Mouse (Mus musculus) kidney, embryonic 14.5 days (tissue): ENCODE measurements around the gene Igdcc4. TPM values are rescaled to one million over a fixed set of nuclear protein-coding genes. Genes with fewer than 3 reads are reported as not detected.
A peak's percentile ranks its signal among the peaks of the same experiment; 100 is the strongest.

Experiments
- ATAC-seq: fragments of 200-750 bp; cut with Nextera tagmentation; 2 replicates; pipeline ENCODE4 v1.8.0; 2017; ENCODE audit warnings: moderate number of reproducible peaks, mild to moderate bottlenecking, moderate TSS enrichment, moderate library complexity; ENCODE audit not compliant: low FRiP score, low TSS enrichment
- H3K27ac ChIP-seq: fragments of 300-500 bp; sonication (generic); 2 replicates; pipeline ENCODE4 v1.5.1; 2014; ENCODE audit warnings: low read depth, mild to moderate bottlenecking, low read length, moderate library complexity, mixed read lengths
- H3K27me3 ChIP-seq: fragments of 300-500 bp; sonication (generic); 2 replicates; pipeline ENCODE4 v1.6.1; 2014; ENCODE audit warnings: mild to moderate bottlenecking, low read length; ENCODE audit not compliant: control insufficient read depth, insufficient read depth
- H3K36me3 ChIP-seq: fragments of 300-500 bp; sonication (generic); 2 replicates; pipeline ENCODE4 v1.6.1; 2014; ENCODE audit warnings: low read length, mixed read lengths; ENCODE audit not compliant: control insufficient read depth, insufficient read depth
- H3K4me1 ChIP-seq: fragments of 300-500 bp; sonication (generic); 2 replicates; pipeline ENCODE4 v1.6.1; 2014; ENCODE audit warnings: low read length, mixed read lengths; ENCODE audit not compliant: control insufficient read depth, insufficient read depth
- H3K4me2 ChIP-seq: fragments of 300-500 bp; sonication (generic); replicated peaks from 2 replicates; pipeline ENCODE4 v1.6.1; 2014; ENCODE audit warnings: low read depth, mild to moderate bottlenecking, low read length
- H3K4me3 ChIP-seq: fragments of 300-500 bp; sonication (generic); 2 replicates; pipeline ENCODE4 v1.5.1; 2014; ENCODE audit warnings: mild to moderate bottlenecking, low read length
- H3K9ac ChIP-seq: fragments of 300-500 bp; sonication (generic); 2 replicates; pipeline ENCODE4 v1.6.1; 2014; ENCODE audit warnings: low read depth, mild to moderate bottlenecking, low read length, moderate library complexity
- H3K9me3 ChIP-seq: fragments of 300-500 bp; sonication (generic); 2 replicates; pipeline ENCODE4 v1.6.1; 2016; ENCODE audit warnings: low read length; ENCODE audit not compliant: control insufficient read depth
- WGBS: fragments of 180-500 bp; shearing (Covaris S2); extraction: QIAGEN DNeasy Blood & Tissue Kit; methylation state at CpG from one replicate; pipeline ENCODE4 v1.1.7; 2014; 5-methylcytosine and 5-hydroxymethylcytosine counted together
- polyA plus RNA-seq: library from polyadenylated mRNA; unstranded; fragments of >200 nt; fragmentation: Nextera tagmentation; extraction: Ambion mirVana; gene quantifications from 2 replicates; pipeline ENCODE4 v1.2.1, GENCODE M21; 2014

Igdcc4 gene
- polyA plus RNA-seq, 1 experiment from 2014 or later = 16.4 TPM

DNA sequence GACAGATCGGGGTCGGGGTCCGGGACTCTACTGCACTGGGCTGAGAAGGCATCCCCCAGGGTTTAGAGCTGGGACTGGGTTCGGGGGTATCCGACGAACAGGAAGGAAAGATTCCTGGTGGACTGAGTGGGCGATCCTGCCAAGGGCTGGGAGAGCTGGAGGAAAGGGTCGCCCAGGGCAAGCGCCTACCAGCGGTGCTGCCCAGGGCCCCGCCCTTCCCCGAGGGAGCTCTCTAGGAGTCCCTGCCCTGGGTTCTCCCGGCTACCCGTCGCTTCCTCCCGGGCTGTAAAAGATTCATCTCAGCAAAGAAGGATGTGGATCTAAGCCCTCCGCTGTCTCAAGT, 40.7 kb downstream of the Igdcc4 start:
- WGBS = 0% methylated on average over 17 of the region's 17 CpGs
- H3K9ac ChIP-seq = peak overlapping the region; percentile 88
- H3K36me3 ChIP-seq = 0 out of 2 replicates have a peak, but pooled peaks cover 1% of the 10 kb centered on the region
- H3K4me3 ChIP-seq = peak overlapping the region; percentile 77
- H3K27ac ChIP-seq = peak overlapping the region; percentile 82
- peak; percentile 76 for ATAC-seq
- H3K9me3 ChIP-seq = no peaks in the 10 kb centered on the region
- peaks cover 4% of the 10 kb centered on the region; the same call in 1 of the 2 replicates for H3K27me3 ChIP-seq
- peaks cover 18% of the 10 kb centered on the region; the same call in 1 of the 2 replicates for H3K4me1 ChIP-seq
- H3K4me2 ChIP-seq = peak overlapping the region; percentile 96

DNA sequence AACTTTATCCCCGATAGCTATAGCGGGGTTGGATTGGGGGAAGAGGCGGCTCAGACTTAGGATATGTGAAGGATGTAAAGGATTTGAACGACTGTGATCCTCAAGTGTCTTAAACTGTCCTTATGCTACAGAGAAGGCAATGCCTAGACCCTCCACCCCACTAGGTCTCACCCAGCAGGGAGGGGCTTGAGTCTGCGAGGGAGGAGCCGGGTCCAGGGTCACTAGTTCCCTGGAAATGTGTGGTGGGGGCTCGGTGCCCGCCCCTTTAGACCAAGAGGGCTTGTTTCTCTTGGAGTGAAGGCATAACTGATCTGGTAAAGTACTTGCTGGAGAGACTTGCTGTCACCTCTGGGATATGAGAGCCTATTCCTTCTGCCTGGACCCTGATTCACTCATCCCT, 41.1 kb downstream of the Igdcc4 start:
- peak overlapping the region; percentile 82; the same call in 1 of the 2 replicates for H3K27ac ChIP-seq
- peaks cover 18% of the 10 kb centered on the region; the same call in 1 of the 2 replicates for H3K4me1 ChIP-seq
- under 1% methylated on average over 8 of the region's 8 CpGs for WGBS
- no peaks in the 10 kb centered on the region for H3K9me3 ChIP-seq
- H3K36me3 ChIP-seq = 0 out of 2 replicates have a peak, but pooled peaks cover 4% of the 10 kb centered on the region
- peak overlapping the region; percentile 77 for H3K4me3 ChIP-seq
- peaks cover 4% of the 10 kb centered on the region; the same call in 1 of the 2 replicates for H3K27me3 ChIP-seq
- H3K4me2 ChIP-seq = peak overlapping the region; percentile 96
- peak overlapping the region; percentile 88; the same call in 1 of the 2 replicates for H3K9ac ChIP-seq
- no peak for ATAC-seq

DNA sequence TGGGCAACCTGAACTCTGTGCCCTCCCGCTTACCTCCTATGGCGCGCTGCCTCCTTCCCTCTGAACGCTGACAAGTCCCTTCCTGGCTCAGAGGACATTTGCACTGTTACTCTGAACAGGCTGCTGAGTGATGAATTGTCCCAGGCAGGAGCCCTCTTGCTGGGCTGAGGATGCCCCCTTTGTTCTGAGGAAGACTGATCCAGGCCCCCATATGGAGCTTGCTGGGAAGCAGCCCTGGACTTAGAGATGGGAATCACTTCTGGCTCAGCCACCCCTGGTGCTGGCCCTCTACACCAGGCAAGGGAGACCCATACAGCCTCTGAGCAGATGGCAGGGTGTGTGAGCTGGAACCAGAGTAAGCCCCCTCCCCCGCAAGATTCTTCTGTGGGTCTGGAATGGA, 44.7 kb downstream of the Igdcc4 start:
- peaks cover 10% of the 10 kb centered on the region; the same call in 1 of the 2 replicates for H3K4me1 ChIP-seq
- H3K36me3 ChIP-seq = peaks cover 11% of the 10 kb centered on the region; the same call in 1 of the 2 replicates
- H3K4me2 ChIP-seq = no peak overlapping the region
- H3K4me3 ChIP-seq = no peak overlapping the region
- H3K27me3 ChIP-seq = no peaks in the 10 kb centered on the region
- 79% methylated on average over 5 of the region's 5 CpGs for WGBS
- H3K27ac ChIP-seq = no peak overlapping the region
- H3K9ac ChIP-seq = no peak overlapping the region
- no peaks in the 10 kb centered on the region for H3K9me3 ChIP-seq
- ATAC-seq = no peak

DNA sequence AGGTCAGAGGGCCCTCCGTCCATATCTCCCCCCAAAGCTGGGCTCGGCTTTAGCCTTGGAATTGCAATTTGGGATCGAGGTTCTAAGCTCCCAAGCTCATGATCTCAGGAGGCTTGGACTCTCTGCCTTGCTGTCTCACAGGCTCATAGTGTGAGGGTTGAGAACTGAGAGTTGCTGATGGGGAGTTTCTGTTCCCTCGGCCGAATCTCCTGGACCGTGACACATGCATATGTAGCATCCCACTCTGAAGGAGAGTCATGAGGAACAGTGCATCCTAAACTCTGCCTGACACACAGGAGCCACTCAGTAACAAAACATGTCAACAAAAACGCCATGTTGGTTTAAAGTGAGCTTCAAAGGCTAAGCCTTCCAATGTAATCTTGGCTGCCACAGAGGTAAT, 47.2 kb downstream of the Igdcc4 start:
- 80% methylated on average over 7 of the region's 7 CpGs for WGBS
- no peaks in the 10 kb centered on the region for H3K9me3 ChIP-seq
- H3K9ac ChIP-seq = no peak overlapping the region
- H3K4me2 ChIP-seq = no peak overlapping the region
- peaks cover 11% of the 10 kb centered on the region; the same call in 1 of the 2 replicates for H3K36me3 ChIP-seq
- H3K27me3 ChIP-seq = no peaks in the 10 kb centered on the region
- no peak overlapping the region for H3K4me3 ChIP-seq
- no peak overlapping the region for H3K27ac ChIP-seq
- ATAC-seq = no peak
- peaks cover 7% of the 10 kb centered on the region for H3K4me1 ChIP-seq

DNA sequence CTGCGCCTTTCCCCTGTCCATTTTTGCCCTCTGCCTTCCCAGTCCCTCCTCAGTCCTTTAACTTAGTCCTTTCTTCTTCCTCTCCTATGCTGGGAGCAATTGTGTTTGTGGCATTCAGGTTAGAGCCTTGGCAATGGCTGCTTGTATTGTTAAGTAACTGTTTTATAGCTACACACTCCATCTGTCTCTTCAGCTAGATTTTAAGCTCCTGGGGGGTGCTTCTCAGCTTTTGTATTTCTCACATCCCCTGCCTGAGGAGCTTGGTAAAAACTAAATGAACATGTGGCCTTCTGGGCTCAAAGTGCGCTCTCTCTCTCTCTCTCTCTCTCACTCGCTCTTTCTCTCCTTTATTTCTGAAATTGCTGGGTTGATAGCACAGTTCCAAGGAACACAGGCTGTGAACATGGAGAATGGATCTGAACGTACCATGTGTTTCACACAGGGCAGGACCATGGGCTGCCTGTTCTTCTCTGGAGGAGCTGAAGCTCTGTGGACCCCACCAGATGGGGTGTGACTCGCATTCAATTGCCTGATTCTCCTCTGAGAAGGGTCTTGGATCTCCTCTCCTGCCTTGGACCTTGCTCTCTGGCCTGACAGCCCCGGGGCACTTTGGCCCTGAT, 51.5 kb downstream of the Igdcc4 start:
- H3K9ac ChIP-seq = peak overlapping the region; percentile 36; the same call in 1 of the 2 replicates
- H3K27ac ChIP-seq = peak overlapping the region; percentile 45
- 58% methylated on average over 6 of the region's 6 CpGs for WGBS
- H3K9me3 ChIP-seq = no peaks in the 10 kb centered on the region
- H3K36me3 ChIP-seq = peaks cover 8% of the 10 kb centered on the region; the same call in 1 of the 2 replicates
- peaks cover 45% of the 10 kb centered on the region for H3K4me1 ChIP-seq
- H3K4me2 ChIP-seq = no peak overlapping the region
- H3K4me3 ChIP-seq = no peak overlapping the region
- no peak for ATAC-seq
- H3K27me3 ChIP-seq = no peaks in the 10 kb centered on the region

DNA sequence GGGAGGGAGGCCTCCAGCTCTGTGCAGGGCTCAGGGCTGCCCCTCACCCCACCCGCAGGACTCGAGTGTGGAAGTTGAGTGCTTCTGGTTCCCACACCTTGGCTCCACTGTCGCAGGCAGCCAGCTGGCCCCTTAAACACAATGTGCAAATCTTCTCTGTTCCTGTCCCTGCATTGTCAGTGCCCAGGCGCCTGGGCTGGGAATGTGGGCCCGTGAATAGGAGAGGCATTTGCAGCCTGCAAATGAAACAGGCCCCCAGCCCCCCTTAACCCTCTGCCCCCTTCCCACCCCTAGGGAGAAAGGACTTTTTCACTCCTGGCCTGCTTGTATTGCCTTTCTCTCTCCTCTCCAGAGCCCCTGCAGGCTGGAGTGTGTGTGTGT, 52.0 kb downstream of the Igdcc4 start:
- Histone ChIP-seq H3K36me3 (peaks cover 8% of the 10 kb centered on the region; the same call in 1 of the 2 replicates), H3K4me1 (peaks cover 45% of the 10 kb centered on the region), H3K27ac (peak overlapping the region; percentile 45), H3K27me3 (no peaks in the 10 kb centered on the region), H3K4me3 (no peak overlapping the region), H3K9me3 (no peaks in the 10 kb centered on the region), H3K4me2 (no peak overlapping the region), H3K9ac (peak overlapping the region; percentile 36; the same call in 1 of the 2 replicates)
- ATAC-seq = peak; percentile 24; the same call in 1 of the 2 replicates
- WGBS = 14% methylated on average over 5 of the region's 5 CpGs

DNA sequence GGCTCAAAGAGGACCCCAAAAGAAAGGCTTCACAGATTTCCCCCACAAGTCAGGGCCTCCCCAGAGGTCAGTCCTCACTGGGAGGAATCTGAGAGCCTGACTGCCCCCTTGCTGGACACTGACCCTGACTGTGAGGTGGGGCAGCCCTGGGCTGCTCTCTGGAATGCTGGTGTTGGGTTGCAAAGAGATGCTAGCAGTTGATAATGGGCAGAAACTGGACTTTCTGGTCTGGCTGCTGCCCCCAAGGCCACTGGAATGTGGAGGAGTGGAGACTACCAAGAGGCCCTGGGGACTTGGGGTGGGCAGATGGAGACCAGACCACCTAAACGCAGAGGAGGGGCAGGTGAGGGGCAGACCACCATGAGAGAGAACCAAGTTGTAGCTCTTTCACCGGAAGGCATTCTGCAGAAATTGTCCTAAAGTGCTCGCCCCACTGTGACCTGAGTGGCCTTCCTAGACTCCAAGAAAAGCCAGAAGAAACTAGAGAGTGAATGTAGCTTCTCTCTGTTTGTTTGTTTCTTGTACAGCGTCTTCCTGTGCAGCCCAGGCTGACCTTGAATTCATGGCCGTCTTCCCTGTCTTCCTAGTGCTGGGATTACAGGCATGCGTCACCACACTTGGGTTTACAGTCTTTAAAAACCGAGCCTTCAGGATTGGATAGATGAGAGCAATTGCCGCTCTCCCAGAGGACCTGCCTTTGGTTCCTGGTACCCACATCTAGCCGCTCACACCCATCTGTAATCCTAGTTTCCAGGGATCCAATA, 53.6 kb downstream of the Igdcc4 start:
- Histone ChIP-seq H3K9me3 (no peaks in the 10 kb centered on the region), H3K4me3 (no peak overlapping the region), H3K9ac (no peak overlapping the region), H3K4me1 (peaks cover 45% of the 10 kb centered on the region), H3K4me2 (no peak overlapping the region), H3K27me3 (no peaks in the 10 kb centered on the region), H3K27ac (peak overlapping the region; percentile 67), H3K36me3 (no peaks in the 10 kb centered on the region)
- peak; percentile 70 for ATAC-seq
- WGBS = 36% methylated on average over 9 of the region's 9 CpGs

DNA sequence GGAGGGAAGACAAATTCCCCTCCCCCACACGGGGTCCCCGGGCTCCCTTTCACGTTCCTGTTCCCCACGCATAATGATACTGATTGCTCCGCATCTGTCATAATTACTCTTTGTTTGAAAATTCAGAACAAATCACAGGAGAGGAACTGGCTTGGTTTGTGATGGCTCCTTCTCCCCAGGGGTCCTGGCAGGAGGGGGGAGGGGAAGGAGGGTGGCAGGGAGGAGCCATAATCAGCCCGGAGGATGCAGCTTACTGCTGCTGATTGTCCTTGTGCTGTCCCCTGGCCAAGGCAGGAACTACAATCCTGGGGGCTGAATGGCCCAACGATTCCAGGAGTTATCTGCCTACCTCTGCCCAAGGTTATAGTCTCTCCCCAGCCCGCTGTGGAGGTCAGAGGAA, 55.3 kb downstream of the Igdcc4 start:
- Histone ChIP-seq H3K4me1 (peaks cover 45% of the 10 kb centered on the region), H3K36me3 (no peaks in the 10 kb centered on the region)
- ATAC-seq = peak; percentile 15; the same call in 1 of the 2 replicates

DNA sequence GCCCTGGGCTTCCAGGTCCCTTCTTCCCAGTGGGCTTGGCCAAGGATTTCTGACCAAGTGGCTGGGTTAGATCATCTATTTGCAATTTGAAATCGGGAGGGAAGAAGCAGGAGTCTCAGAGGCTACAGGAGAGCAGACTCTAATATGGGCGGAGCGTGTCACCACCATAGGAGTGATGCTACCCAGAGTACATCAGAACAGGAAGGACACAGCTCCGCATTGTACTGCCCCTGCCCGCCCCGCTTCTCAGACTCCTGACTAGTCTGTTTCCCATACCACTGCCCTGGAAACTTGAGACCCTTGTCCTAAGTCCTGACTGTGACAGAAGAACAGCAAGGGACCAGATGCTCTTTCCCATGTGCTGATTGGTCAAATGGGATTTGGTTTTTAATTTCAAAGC, 56.3 kb downstream of the Igdcc4 start:
- Histone ChIP-seq H3K9me3 (no peaks in the 10 kb centered on the region), H3K27ac (no peak overlapping the region), H3K4me3 (no peak overlapping the region), H3K4me2 (no peak overlapping the region), H3K4me1 (peaks cover 50% of the 10 kb centered on the region), H3K27me3 (0 out of 2 replicates have a peak, but pooled peaks cover 4% of the 10 kb centered on the region), H3K36me3 (no peaks in the 10 kb centered on the region), H3K9ac (no peak overlapping the region)
- ATAC-seq = no peak
- 48% methylated on average over 6 of the region's 6 CpGs for WGBS

More for the DNA sequence above, 55.3 kb downstream of the Igdcc4 start:
- 2% methylated on average over 8 of the region's 8 CpGs for WGBS
- no peak overlapping the region for H3K4me2 ChIP-seq
- H3K27ac ChIP-seq = no peak overlapping the region
- H3K9me3 ChIP-seq = no peaks in the 10 kb centered on the region
- no peak overlapping the region for H3K9ac ChIP-seq
- no peaks in the 10 kb centered on the region for H3K27me3 ChIP-seq
- no peak overlapping the region for H3K4me3 ChIP-seq
